Mouse (Mus musculus): ENCODE measurements around the gene Gm10188.

- no peak for TF ChIP-seq CTCF (IDR thresholded peaks at IDR 0.05; ENCODE audit: extremely low read depth, insufficient read depth, low read length)
- no peak for TF ChIP-seq POLR2A (IDR thresholded peaks at IDR 0.05; ENCODE audit: extremely low read depth, insufficient read depth, low read length)
Measured at GRCm38 (mm10) chr1:132266791-132267557, 37.4 kb upstream of the Gm10188 start.
